Mouse (Mus musculus): ENCODE results near the gene A530064D06Rik. TPM values are rescaled to one million over a fixed set of nuclear protein-coding genes. Genes with fewer than 3 reads are reported as not detected.
"Not testable (repeated sequence)": the region's sequence is repeated elsewhere in the genome, so short reads cannot be mapped to it uniquely, and the experiment has no call there.

Gene A530064D06Rik
- total RNA-seq (2021): not detected
- long read RNA-seq: 0 reads

DNA sequence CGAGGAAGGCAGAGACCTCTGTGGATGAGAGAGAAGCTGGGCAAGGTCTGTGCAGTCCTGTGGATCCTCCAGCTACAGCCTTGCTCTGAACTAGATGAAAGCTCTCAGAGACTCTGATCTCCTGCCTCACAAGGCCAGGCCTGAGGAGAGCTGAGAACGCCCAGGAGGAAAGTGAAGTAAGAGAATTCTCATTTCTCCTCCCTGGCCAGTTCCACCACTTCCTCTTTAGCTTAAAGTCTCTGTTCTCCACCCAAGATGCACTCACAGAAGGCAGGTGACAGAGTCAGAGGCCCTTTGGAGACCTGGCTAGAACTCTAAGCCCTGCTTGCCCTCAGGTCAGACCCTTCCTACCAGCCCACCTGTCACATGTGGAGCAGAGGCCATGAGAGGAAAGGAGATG lies at the start of gene A530064D06Rik:
Gene A530064D06Rik, minus strand, starts transcription at position 173 of the 400 bp plus-strand sequence.
- DNase-seq (ENCODE audit: low spot score in 2 of 2): not testable (repeated sequence)

DNA sequence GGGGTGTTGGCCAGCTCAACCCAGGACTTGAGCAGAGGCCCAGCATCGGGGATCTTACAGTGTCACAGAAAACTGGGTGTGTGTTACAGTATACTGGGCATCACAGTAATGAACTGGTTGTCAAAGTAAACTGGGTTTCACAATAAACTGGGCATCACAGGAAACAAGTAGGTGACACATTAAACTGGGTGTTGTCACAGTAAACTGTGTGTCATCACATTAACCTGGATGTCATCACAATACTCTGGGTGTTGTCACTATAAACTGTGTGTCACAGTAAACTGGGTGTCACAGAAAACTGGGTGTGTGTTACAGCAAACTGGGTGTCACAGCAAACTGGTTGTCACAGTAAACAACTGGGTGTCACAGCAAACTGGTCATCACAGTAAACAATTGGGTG lies 48.4 kb upstream of the A530064D06Rik start:
- no peak for DNase-seq (ENCODE audit: low spot score in 2 of 2)

DNA sequence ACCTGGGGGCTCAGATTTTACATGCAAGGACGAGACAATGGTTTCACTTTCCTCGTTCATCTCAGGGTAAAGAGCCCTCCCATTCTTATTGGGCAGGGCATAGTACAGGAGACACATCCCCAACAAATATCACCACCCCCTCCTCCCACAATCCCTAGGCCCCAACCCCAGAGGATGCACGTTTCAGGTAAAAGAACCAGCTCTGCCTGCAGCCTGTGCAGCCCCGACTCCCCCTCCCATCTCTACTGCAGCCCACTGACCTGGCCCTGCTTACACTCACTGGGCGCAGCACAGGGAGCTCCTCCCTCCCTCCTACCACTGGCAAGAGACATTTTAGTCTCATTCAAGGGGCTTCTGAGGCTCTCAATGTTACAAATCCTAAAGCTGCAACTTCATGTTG lies 46.4 kb upstream of the A530064D06Rik start:
- DNase-seq (ENCODE audit: low spot score in 2 of 2): no peak

DNA sequence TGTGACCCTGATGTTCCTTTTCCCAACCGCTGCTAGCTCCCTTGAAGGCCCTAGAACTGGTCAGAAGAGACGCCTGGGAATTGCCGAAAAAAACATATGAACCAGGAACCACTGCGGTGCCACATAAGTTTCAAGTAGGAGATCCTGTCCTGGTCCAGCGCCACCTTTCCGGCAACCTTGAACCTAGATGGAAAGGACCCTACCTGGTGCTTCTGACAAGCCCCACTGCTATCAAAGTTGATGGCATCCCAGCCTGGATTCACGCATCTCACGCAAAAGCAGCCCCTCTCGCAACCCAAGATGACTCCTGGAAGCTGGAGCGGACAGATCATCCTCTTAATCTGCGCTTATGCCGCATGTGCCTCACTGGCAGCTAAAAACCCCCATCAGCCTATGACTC lies 45.5 kb upstream of the A530064D06Rik start:
- DNase-seq (ENCODE audit: low spot score in 2 of 2): no peak

DNA sequence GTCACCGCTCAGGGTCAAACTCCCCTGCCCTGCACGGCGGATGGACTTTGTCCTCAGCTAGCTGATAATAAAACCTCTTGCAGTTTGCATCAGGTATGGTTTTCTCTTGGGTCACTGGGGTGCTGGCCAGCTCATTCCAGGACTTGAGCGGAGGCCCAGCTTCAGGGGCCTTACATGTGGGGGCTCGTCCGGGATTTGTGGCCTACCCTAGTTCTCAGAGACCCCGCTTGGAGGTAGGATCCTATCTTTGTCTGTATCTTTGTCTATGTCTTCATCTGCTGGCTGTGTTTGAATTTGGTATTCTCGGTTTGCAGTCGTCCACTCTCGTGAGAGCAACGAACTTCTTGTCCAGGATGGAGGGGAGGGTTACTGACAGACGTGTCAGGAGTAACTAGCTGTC lies 36.0 kb upstream of the A530064D06Rik start:
- no peak for DNase-seq (ENCODE audit: low spot score in 2 of 2)

DNA sequence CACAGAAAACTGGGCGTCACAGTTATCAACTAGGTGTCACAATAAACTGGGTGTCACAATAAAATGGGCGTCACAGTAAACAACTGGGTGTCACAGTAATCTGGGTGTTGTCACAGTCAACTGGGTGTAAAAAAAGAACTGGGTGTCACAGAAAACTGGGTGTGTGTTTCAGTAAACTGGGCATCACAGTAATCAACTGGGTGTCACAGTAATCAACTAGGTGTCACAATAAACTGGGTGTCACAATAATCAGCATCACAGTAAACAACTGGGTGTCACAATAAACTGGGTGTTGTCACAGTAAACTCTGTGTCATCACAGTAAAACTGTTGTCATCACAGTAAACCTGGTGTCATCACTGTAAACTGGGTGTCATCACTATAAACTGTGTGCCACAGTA lies 25.3 kb upstream of the A530064D06Rik start:
- no peak for DNase-seq (ENCODE audit: low spot score in 2 of 2)

DNA sequence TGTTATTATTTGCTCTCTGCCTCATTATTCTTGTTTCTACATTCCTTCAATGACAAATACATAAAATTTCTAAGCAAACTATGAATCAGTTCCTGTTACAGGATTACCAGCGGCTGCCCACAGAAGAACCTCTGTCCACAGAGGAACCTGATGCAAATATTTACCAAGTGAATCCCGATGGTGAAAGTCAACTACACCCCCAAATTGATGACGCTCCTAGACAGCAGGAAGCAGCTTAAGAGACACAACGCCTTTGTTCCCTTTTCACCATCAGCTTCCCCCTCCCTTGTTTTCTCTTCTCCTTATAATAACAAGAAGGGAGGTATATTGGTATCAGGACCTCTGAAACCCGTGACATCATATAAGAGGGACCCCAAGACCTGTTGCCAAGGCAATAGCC lies 18.2 kb upstream of the A530064D06Rik start:
- no peak for DNase-seq (ENCODE audit: low spot score in 2 of 2)

DNA sequence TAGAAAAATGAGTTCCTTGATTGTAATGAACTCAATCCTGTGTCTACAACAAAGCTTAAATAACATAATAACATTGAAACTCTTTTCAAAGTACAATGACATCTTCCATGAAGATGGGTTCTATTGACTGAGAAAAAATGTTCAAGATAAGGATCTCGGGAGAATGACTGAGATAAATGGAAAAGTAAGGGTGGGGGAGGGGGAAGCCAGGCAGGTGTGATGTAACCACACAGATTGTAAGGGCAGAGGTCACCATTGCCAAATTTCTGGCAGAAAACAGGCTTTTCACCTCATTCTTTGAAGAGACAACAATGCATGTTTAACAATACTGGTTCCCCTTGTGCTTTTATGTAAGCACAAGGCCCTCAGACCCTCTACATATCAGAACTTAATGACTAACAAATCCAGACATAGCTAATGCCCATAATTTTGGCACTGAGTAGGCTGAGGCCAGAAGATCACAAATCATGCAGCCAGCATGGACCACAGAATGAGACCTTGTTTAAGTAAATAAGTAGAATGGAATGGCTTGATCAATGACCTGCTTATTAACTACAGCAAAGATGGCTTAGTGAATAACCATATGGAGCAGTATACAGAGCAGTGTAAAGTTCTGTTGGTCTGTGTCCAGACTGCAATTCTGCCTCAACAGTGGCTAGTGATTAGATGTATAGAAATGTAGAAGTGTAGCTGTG lies 9.5 kb downstream of the A530064D06Rik start:
- DNase-seq (ENCODE audit: low spot score in 2 of 2): no peak

DNA sequence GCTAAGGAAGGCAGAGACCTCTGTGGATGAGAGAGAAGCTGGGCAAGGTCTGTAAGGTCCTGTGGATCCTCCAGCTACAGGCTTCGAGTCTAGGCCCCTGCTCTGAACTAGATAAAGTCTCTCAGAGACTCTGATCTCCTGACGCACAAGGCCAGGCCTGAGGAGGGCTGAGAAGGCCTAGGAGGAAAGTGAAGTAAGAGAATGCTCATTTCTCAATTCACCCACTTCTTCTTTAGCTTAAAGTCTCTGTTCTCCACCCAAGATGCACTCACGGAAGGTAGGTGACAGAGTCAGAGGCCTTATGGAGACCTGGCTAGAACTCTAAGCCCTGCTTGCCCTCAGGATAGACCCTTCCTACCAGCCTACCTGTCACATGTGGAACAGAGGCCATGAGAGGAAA lies 21.0 kb downstream of the A530064D06Rik start, which contains the start of gene 9830107B12Rik:
Gene 9830107B12Rik, minus strand, starts transcription at position 149 of the 400 bp plus-strand sequence.
- no peak for DNase-seq (ENCODE audit: low spot score in 2 of 2)

DNA sequence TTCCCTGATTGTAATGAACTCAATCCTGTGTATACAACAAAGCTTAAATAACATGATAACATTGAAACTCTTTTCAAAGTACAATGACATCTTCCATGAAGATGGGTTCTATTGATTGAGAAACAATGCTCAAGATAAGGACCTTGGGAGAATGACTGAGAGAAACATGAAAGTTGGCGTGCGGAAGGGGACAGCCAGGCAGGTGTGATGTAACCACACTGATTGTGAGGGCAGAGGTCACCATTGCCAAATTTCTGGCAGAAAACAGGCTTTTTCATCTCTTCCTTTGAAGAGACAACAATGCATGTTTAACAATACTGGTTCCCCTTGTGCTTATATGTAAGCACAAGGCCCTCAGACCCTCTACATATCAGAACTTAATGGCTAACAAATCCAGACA lies 34.3 kb downstream of the A530064D06Rik start:
- DNase-seq (ENCODE audit: low spot score in 2 of 2): no peak

DNA sequence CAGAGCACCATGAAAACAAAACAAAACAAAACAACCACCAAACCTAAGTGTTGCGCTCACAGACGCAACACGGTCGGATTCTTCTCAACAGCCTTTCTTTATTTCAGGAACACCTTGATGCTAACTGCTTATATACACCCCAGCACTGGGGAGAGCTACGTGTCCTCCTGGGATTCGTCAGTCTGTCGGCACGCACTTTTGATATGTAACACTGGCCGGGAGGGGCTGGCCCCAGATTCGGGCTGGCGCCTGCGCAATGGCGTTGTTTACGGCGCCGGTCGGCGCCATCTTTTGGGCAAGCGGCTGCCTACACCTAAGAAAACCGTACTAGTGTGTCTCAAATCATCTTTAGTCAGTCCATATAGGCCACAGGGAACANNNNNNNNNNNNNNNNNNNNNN lies 46.6 kb downstream of the A530064D06Rik start:
- no peak for DNase-seq (ENCODE audit: low spot score in 2 of 2)

DNA sequence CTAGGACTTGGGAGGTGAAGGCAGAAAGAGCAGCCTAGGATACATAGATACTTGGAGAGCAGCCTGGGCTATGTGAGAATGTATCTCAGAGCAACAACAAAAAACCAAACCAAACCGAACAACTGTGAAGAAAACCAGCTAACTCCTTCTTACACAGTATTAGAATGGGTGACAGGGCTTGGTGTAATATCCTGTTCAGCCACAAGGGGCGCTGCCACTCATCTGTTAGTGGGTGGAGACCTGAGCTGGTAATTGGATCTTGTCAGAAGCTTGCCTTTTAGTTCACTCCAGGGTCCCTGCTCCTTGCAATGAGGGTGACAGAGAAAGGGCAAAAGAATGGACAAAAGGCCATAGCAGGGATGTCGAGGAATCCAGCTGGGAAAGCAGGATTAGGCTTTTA lies 47.4 kb downstream of the A530064D06Rik start:
- DNase-seq (ENCODE audit: low spot score in 2 of 2): peak; percentile 50 to 77

DNA sequence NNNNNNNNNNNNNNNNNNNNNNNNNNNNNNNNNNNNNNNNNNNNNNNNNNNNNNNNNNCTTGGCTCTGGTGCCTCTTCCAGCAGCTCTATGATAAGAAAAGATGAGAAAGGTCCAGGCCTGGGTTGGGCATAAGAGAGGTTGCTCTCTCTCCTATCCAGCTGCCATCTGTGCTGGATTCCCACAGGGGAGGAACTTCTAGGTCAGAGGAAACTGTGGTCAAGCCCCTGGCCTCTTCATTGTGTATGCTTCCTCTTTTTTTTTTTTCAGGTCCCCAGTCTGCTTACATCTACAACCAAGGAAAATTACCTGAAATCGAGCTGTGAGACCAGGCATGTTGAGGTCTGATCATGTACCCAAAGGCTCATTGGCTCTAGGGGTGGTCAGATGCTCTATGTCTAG lies 48.5 kb downstream of the A530064D06Rik start:
- DNase-seq (ENCODE audit: low spot score in 2 of 2): no peak

DNA sequence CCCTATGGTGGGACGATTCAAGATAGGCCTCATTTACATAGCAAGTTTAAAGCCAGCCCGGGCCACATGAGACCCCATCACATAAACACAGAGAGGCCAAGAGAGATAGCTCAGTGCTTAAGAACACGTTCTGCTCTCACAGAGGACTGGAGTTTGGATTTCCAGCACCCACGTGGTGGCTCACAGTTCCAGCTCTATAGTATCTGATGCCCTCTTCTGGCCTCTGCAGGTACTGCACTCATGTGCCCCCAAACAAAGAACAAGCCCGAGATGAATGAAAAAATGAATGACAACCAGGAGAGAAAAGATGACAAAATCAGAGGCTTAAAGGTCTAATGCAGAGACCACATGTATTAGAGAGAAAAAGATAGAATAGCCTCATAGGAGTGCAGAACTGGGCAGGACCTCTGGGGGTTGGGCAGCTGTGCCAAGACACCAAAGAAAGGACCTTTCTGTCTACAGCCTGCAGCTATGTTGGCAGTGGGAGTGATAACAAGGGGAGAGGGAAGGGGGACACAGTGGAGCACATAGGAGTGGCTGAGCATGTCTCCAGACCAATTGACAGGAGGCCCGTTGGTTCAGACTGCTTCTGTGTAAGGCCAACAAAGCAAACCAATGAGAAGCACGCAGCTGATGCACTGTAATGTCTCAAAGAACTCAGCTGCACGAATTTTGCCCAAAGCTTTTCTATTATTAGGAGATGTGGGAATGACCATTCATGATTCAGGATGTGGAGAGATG lies 56.4 kb downstream of the A530064D06Rik start:
- DNase-seq (ENCODE audit: low spot score in 2 of 2): peak in 1 of 2 experiments; percentile 35

DNA sequence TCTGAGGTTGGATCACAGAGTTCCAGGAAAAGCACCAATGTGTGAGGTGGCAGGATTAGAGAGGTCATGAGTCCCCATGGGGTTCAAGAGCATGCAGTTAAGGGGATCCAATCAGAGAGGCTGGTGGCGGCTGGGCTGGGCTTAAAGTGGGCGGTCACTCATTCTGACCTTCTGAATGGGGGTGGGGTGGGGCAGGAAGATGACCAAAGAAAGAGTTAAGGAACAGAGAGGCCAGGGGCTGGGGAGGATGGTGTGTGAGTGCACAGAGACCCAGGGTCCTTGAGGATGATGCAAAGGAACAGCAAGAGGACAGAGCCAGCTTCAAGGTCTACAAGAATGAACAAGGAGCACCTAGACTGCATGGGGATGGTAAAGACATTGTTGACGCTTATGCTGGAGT lies 58.6 kb downstream of the A530064D06Rik start:
- DNase-seq (ENCODE audit: low spot score in 2 of 2): no peak

DNA sequence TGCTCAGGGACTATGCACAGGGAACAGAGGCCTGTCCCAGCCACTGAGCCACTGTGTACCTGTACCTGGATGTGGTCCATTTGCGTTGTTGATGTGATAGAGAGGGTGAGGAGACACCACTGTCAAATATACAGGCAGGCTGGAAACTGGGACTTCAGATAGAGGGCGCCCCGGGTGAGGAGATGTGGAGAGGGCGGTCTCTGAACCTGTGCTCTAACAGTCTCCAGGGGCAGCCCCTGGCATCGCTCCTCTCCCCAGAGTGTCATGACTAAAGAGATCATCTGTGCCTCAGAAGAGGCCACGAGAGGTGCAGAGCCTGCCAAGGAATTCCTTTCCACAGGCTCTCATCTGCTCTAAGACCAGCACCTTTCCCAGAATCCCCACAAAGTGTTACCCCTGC lies 59.2 kb downstream of the A530064D06Rik start:
- DNase-seq (ENCODE audit: low spot score in 2 of 2): no peak

DNA sequence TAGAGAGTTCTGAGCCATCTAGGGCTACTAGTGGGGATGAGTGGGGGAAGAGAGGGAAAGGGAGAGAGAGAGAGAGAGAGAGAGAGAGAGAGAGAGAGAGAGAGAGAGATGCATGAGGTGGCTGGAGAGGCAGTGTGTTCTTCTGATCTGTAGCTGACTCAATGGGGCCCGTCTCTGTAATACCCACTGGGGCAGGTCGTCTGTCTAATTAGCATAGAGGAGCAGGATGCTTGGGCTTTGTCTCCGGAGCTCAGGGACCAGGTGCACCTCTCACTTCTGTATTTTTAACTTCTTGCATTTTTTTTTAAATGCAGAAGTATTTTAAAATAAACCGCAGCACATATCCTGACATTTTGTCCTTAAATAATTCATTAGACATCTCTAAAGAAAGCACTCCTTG lies 59.7 kb downstream of the A530064D06Rik start:
- DNase-seq (ENCODE audit: low spot score in 2 of 2): no peak

DNA sequence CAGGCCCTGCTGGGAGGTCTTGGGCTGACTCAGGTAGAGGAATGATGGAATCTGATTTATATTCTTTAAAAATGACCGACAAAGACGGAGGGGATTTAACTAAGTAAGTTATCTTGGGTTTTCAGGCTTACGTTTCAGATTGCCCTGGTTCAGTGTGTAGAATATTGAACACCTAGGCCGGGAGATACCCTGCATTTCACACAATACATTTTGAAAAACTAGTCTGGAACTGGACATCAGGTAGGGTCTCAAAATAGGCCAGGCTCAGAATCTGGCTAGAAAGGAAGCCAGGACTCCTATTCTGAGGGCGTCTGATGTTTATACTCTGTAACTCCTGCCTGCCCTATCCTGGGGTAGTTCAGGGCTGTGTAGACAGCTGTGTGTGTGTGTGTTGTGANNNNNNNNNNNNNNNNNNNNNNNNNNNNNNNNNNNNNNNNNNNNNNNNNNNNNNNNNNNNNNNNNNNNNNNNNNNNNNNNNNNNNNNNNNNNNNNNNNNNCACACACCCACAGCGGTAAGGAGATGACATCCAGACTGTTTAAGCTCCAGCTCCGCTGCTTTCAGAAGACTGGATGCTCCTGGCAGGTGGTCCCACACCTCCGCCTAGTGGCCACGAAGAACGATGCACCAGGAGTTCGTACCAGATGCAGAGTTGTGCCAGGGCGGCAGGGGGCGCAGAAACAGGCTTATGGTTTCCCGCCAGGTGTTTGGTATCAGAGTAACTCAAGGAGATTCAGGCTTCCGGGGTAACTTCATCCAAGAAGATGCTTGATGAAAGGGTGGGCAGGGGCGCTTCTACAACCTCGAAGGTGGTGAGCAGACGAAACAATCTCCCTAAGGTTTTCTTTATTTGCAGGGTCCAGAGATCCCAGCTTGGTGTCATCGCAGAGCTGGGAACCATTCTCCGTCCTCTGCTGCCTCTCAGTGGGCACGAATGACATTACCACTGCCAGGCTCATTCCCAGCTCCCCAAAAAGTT lies 66.3 kb downstream of the A530064D06Rik start:
- peak; percentile 81 to 95 for DNase-seq (ENCODE audit: low spot score in 2 of 2)

DNA sequence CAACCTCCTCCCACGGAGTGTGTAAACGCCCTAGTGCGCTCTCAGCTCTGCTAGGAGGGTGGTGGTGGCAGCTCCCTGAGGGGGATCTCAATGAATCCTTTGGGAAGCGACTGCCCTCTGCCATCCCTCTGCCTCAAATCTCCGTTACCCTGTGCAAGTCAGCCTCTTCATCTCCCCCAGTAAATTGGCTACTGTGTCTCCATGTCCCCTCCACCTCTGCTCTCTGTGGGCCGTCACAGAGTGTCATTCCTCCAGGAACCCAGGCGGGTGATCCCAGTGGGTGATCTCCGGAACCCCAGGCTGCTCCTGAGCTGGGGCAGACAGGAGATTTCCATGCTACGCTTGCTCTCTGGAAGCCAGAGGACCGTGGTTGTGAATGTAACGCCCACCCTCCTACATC lies 67.8 kb downstream of the A530064D06Rik start:
- DNase-seq (ENCODE audit: low spot score in 2 of 2): no peak

Data from layer of hippocampus, adult 18-20 months (tissue).